In the genomic region with DNA sequence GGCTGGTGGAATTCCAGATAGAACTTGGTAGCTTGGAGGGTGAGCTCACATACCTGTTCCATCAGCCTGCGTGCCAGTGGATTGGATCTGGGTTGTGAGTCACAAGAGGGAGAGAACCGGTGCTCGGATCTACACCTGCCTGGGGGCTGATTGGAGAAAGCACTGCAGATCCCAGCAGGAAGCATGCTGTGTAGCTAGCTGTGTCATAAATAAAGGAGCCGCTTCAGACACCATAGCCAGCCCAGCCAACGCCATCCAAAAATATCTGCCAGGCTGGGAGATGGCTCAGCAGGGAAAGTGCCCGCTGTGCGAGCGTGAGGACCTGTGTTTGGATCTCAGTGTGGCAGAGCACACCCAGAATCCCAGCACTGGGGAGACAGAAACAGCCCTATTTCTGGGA, we compare ENCODE assay signal across 14 mouse cellular contexts.
DNase-seq lines count a peak whose midpoint lies in the region; ATAC-seq and TF ChIP-seq lines count a peak whose summit lies in the region.
"Had no signal": no experiment of that assay in that cellular context is flagged by ENCODE, and none has a peak within 500 bp of the region (broad histone marks: within the 10 kb centered on the region; RNA-seq: fewer than 3 reads in every experiment).

No protein-coding gene starts in this region.

- H3K9ac ChIP-seq in forebrain, postnatal 0 days, result no peak overlapping the region
- H3K9ac ChIP-seq in forebrain, embryonic 15.5 days (replicated peaks), result no peak overlapping the region
- H3K9ac ChIP-seq: heart, embryonic 13.5 days; liver, embryonic 14.5 days had no signal

- H3K27me3 ChIP-seq in forebrain, postnatal 0 days (ENCODE audit: insufficient read depth, low read length), result no peaks in the 10 kb centered on the region
- no peaks in the 10 kb centered on the region for H3K27me3 ChIP-seq in forebrain, embryonic 15.5 days
- H3K27me3 ChIP-seq: heart, embryonic 13.5 days; megakaryocyte, embryonic 14.5 days had no signal

- no peak overlapping the region for H3K27ac ChIP-seq in forebrain, postnatal 0 days (ENCODE audit: low read depth, low read length)
- no peak overlapping the region for H3K27ac ChIP-seq in forebrain, embryonic 15.5 days (replicated peaks)
- H3K27ac ChIP-seq: heart, embryonic 13.5 days; liver, embryonic 14.5 days had no signal

- H3K4me2 ChIP-seq in forebrain, postnatal 0 days (ENCODE audit: low read depth), result no peak overlapping the region
- no peak overlapping the region for H3K4me2 ChIP-seq in forebrain, embryonic 15.5 days (replicated peaks)
- H3K4me2 ChIP-seq: heart, embryonic 13.5 days had no signal

- WGBS in forebrain, postnatal 0 days, result 50% methylated on average over 8 of the region's 8 CpGs
- 66% methylated on average over 8 of the region's 8 CpGs for WGBS in forebrain, embryonic 15.5 days

- H3K4me1 ChIP-seq in forebrain, postnatal 0 days (ENCODE audit: insufficient read depth), result no peaks in the 10 kb centered on the region; the same call in 1 of the 2 replicates
- H3K4me1 ChIP-seq in forebrain, embryonic 15.5 days, result peaks cover 12% of the 10 kb centered on the region; the same call in 1 of the 2 replicates

- no peak overlapping the region for H3K4me3 ChIP-seq in forebrain, postnatal 0 days (ENCODE audit: low read depth, low read length)
- H3K4me3 ChIP-seq in forebrain, embryonic 15.5 days, result no peak overlapping the region
- H3K4me3 ChIP-seq: heart, embryonic 13.5 days; megakaryocyte, embryonic 14.5 days had no signal

- H3K9me3 ChIP-seq in forebrain, postnatal 0 days (ENCODE audit: low read length), result no peaks in the 10 kb centered on the region
- H3K9me3 ChIP-seq in forebrain, embryonic 15.5 days, result no peaks in the 10 kb centered on the region

- intact Hi-C loops in left cerebral cortex, postnatal 25 days (cut with DNase I), result no loop called here

- peak; percentile 44; the same call in 1 of the 2 replicates for ATAC-seq in forebrain, postnatal 0 days
- no peak for ATAC-seq in forebrain, embryonic 15.5 days (replicated peaks)

- no peak for TF ChIP-seq CTCF in forebrain, postnatal 0 days (IDR thresholded peaks at IDR 0.05; ENCODE audit: low read depth)

- DNase-seq in forebrain, postnatal 0 days, result peak; percentile 20
- peak; percentile 78 for DNase-seq in brain, adult 2 months (ENCODE audit: low read depth, low spot score)
- peak; percentile 16 to 32 for DNase-seq in layer of hippocampus, adult 18-20 months (ENCODE audit: low spot score in 2 of 2)
- DNase-seq in left cerebral cortex, postnatal 25 days (ENCODE audit: low spot score in 2 of 2), result peak; percentile 55 to 90
- DNase-seq in kidney, adult 18-20 months, result no peak
- DNase-seq in adrenal gland, postnatal 36 days, result no peak
- DNase-seq in kidney, adult 9 months, result no peak
- DNase-seq: B cell, adult 2 months; thymus, postnatal 36 days had no signal

- no peaks in the 10 kb centered on the region for H3K36me3 ChIP-seq in forebrain, postnatal 0 days (ENCODE audit: insufficient read depth)
- H3K36me3 ChIP-seq in forebrain, embryonic 15.5 days, result no peaks in the 10 kb centered on the region
- H3K36me3 ChIP-seq: G1E; heart, embryonic 13.5 days had no signal

Comparison
In these comparisons a context has a peak if more than half of its experiments do, and no peak if none do; other contexts are left out.
1. DNase-seq: peak in forebrain, postnatal 0 days (single experiment), brain, adult 2 months (single experiment), layer of hippocampus, adult 18-20 months (2 of 2) and left cerebral cortex, postnatal 25 days (2 of 2); none in kidney, adult 18-20 months (single experiment), adrenal gland, postnatal 36 days (0 of 2) and kidney, adult 9 months (single experiment).